Mouse (Mus musculus) embryonic fibroblast, embryonic 13.5 days (primary cell): Measurements from ENCODE around the gene Cd200r4.

Source experiments
- CTCF ChIP-seq: IDR thresholded peaks from 2 replicates; pipeline ENCODE4 v1.5.1; 2011; ENCODE audit warnings: mild to moderate bottlenecking, control low read depth, low read length, moderate library complexity, borderline replicate concordance; ENCODE audit not compliant: insufficient read depth
- POLR2A ChIP-seq: IDR thresholded peaks from 2 replicates; pipeline ENCODE4 v1.6.1; 2011; ENCODE audit warnings: low read depth, mild to moderate bottlenecking, control low read depth, low read length, moderate library complexity

- TF ChIP-seq POLR2A, result no peak
- no peak for TF ChIP-seq CTCF
These were observed 17.1 kb upstream of the Cd200r4 start for GRCm38 (mm10) chr16:44794416-44794815.
